Mouse (Mus musculus) bone marrow macrophage, adult 2 months (primary cell): ENCODE results near the gene H2afz.

ENCODE experiments used
- CTCF ChIP-seq: IDR thresholded peaks from 2 replicates; pipeline ENCODE4 v1.5.1; 2012; ENCODE audit warnings: low read depth, mild to moderate bottlenecking, low read length, moderate library complexity
- POLR2A ChIP-seq: IDR thresholded peaks from 2 replicates; pipeline ENCODE4 v1.6.1; 2012; ENCODE audit warnings: mild to moderate bottlenecking, low read depth, low read length, borderline replicate concordance

DNA sequence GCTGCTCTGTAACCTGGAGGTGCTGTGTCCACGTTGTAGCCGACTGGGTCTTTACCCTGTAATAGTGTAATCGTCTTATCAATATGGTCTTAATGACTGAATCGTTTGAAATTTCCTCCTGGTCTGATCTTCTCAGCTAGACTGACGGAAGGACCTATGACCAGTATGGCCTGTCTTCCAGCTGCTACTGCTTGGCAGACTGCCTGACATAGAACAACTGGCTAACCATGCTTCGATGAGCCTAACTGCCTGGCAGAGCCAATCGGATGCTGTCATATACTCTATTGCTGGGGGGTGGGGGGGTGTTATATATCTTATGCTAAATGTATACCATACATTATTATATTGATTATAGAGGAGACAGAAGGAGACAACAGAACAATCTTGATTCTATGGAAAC, 8.2 kb upstream of the H2afz start:
- TF ChIP-seq CTCF (no peak), POLR2A (no peak)
